Mouse (Mus musculus) monocyte, adult 2 months (primary cell): ENCODE measurements around the gene Hoxd8.

Source experiments
- DNase-seq, 2 experiments: peaks; one replicate each; pipeline ENCODE4 v3.0.0; 2022; ENCODE audit warnings: low spot score in 2 of 2, low read depth in 1 of 2

Gene Hoxd8

GRCm38 (mm10) chr2:74713239-74714150 is 9.1 kb downstream of the Hoxd8 start:
- DNase-seq, result no peak

- no peak for DNase-seq
Observed at GRCm38 (mm10) chr2:74714156-74714789, 9.9 kb downstream of the Hoxd8 start.

- no peak for DNase-seq
Observed at GRCm38 (mm10) chr2:74714881-74715280, 10.5 kb downstream of the Hoxd8 start.

GRCm38 (mm10) chr2:74715504-74716241 is 11.3 kb downstream of the Hoxd8 start:
- peak in 1 of 2 experiments; percentile 31 for DNase-seq

- DNase-seq, result no peak
Observed at GRCm38 (mm10) chr2:74720384-74720783, 16.0 kb downstream of the Hoxd8 start.

GRCm38 (mm10) chr2:74720955-74721491 is 16.6 kb downstream of the Hoxd8 start:
- DNase-seq, result no peak

GRCm38 (mm10) chr2:74721882-74722281 is 17.5 kb downstream of the Hoxd8 start:
- no peak for DNase-seq

GRCm38 (mm10) chr2:74722949-74723348 is 18.5 kb downstream of the Hoxd8 start:
- no peak for DNase-seq

- DNase-seq, result no peak
Observed at GRCm38 (mm10) chr2:74724244-74725015, 20.0 kb downstream of the Hoxd8 start.

- DNase-seq, result no peak
Observed at GRCm38 (mm10) chr2:74725171-74725570, 20.8 kb downstream of the Hoxd8 start.

- no peak for DNase-seq
Observed at GRCm38 (mm10) chr2:74726551-74726950, 22.1 kb downstream of the Hoxd8 start, which contains the start of gene Gm28230. TSS of gene Gm28230 (plus strand) at chr2:74726728.

GRCm38 (mm10) chr2:74726973-74727639 is 22.7 kb downstream of the Hoxd8 start:
- no peak for DNase-seq

- DNase-seq, result no peak
Observed at GRCm38 (mm10) chr2:74727640-74728302, 23.4 kb downstream of the Hoxd8 start.

- no peak for DNase-seq
Observed at GRCm38 (mm10) chr2:74728303-74728680, 23.9 kb downstream of the Hoxd8 start.

GRCm38 (mm10) chr2:74730331-74730730 is 25.9 kb downstream of the Hoxd8 start:
- DNase-seq, result no peak

- DNase-seq, result no peak
Observed at GRCm38 (mm10) chr2:74731055-74731454, 26.6 kb downstream of the Hoxd8 start.

- no peak for DNase-seq
Observed at GRCm38 (mm10) chr2:74731799-74732512, 27.5 kb downstream of the Hoxd8 start.

GRCm38 (mm10) chr2:74732513-74733316 is 28.3 kb downstream of the Hoxd8 start:
- DNase-seq, result no peak
